Mouse (Mus musculus) left cerebral cortex, postnatal 36 days (tissue): ENCODE measurements around the gene H2-DMb1. TPM values are rescaled to one million over a fixed set of nuclear protein-coding genes. Genes with fewer than 3 reads are reported as not detected.

ENCODE experiments used
- DNase-seq, 2 experiments: peaks; one replicate each; pipeline ENCODE4 v3.0.0; 2021 to 2022; ENCODE audit warnings: low spot score in 2 of 2, mixed read lengths in 1 of 2
- intact Hi-C: fragments of 180-260 bp; cut with DNase I; formaldehyde crosslinking; loops from one replicate; pipeline ENCODE4 v1.15.1; 2025
- total RNA-seq, 2 experiments: library from RNA; stranded (reverse); gene quantifications; 2 replicates each; pipeline ENCODE4 v1.2.3; 2021

H2-DMb1 gene
- total RNA-seq: 1 to 10 TPM in 1 of 2 experiments, under 1 TPM in 1; 0.94 to 1.1 TPM

DNA sequence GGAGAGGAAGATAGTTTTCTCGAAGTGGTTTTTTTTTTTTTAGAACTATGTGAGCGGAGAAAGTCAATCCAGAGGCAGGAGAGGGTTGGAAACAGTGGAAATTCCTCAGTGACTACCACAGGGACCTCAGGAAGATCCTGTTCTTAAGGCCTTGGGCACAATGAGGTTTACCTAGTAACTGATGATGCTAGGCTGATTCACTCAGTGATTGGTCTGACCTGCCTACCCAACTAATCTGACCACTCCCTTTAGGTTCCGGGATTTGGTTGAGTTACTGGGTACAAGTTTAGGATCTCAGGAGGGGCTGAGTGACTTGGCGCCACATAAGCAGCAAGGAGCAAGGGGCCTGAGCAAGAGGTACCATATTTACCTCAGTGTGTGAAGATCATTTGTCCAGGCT, at the start of gene H2-DMb1:
Gene H2-DMb1 (plus strand): TSS at position 150 of the 400 bp plus-strand sequence.
- DNase-seq: no peak
- intact Hi-C loops: no loop called here

DNA sequence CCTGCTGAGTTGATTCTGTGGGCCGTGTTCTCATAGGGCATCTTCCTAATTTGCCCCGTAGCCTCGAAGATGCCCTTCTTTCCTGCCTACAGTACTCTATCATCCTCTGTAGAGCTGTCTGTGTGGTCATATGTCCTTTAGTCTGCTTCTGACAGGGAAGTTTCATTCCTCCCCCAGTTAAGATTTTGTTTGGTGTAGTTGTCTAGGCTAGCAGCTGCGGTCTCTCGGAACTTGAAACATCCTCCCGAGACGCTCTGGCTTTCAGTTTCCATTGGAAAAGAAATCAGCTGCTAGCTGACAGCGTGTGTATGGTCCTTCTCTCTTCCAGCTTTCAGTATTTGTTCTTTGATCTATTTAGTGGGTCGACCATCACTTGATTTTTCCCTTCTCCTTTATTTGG, 48.1 kb upstream of the H2-DMb1 start:
- no peak for DNase-seq
- intact Hi-C loops: loop anchor here (5.0 kb wide), 1 partner anchor 62 kb away; no protein-coding TSS in a partner anchor

DNA sequence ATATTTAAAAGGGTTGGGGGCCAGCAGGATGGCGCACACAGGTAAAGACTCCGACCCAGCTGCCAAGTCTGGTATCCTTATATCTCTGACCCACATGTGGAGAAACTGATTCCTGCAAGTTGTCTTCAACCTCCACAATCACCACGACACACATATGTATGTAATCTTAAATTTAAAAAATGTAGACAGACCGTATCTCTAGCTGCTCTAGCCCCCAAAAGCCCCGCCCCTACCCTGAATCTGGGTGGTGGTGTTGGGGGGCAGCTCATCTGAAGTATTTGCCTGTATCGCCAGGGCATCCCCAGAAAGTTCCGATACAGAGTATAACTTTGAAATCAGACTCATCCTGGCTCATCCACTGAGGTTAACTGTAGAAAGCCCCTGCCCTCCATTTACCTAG, 46.3 kb upstream of the H2-DMb1 start:
- no peak for DNase-seq
- intact Hi-C loops: no loop called here

DNA sequence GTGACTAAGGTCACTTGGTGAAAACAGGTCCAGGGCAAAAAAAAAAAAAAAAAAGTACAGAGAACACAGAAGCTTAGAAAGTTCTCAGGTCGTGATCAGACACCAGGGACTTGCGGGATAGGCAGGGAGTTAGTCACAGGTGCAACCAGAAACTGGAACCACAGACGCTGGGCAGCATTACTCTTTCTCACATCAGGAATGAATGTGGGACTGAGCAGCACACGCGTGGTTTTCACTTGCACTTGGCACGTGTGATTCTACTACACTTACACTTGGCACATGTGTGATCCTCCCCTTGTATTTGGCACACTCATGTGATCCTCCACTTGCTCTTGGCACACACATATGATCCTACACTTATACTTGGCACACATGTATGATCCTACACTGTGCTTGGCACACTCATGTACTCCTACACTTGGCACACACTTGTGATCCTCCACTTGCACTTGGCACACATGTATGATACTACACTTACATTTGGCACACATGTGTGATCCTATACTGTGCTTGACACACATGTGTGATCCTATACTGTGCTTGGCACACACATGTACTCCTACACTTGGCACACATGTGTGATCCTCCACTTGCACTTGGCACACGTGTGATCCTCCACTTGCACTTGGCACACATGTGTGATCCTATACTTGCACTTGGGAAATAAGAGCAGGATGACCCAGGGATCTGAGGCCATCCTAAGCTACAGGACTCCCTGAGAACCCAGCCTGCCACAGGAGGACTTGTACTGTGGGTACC, 45.6 kb upstream of the H2-DMb1 start:
- DNase-seq: no peak
- intact Hi-C loops: no loop called here

DNA sequence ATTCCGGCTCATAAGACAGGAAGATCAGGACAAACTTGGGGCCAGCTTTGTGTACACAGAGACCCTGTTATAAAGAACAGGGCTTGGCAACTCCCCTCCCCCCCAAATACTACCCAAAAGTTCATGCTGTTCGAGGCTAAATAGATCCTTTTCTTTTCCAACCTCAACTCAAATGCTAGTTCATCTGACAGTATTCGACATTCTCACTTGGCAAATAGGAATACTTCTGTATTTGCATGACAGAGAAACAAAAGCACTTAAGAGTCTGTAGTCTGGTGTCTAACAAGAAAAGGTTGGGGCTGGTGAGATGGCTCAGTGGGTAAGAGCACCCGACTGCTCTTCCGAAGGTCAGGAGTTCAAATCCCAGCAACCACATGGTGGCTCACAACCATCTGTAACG, 44.4 kb upstream of the H2-DMb1 start:
- no peak for DNase-seq
- intact Hi-C loops: no loop called here

DNA sequence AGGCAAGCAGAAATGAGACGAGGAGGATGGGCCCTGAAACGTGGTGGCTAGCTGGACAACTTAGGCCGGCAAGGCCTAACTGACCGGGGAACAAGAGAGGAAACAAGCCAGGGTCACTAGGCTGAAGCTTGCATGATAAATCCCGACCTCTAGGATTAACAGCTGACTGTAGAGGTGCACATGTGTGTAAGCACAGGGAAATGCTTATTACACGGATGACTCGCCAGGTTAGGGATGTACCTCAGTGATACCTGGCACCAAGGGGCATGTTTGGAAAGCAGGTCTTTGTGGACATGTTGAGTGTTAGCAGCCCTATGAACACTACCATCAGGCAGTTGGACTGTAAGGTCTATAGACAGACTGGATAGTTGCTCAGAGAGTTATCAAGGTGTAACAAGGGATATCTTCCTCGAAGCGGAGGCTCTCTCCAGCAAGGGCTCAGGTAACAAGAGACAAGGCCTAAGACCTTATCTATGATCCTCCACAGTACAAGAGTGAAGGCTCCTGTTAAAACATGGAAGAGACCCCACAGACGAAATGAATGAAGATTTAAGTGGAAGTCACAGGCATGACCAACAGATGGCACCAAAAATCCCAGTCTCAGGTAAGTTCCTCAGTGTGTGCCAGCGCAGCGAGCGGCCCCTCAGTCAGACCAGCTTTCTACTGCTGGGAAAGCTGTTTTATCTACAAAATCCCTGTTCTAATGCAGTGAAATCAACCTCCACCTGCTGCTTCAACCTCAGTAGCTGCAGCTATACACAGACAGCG, 43.6 kb upstream of the H2-DMb1 start:
- no peak for DNase-seq
- intact Hi-C loops: no loop called here

DNA sequence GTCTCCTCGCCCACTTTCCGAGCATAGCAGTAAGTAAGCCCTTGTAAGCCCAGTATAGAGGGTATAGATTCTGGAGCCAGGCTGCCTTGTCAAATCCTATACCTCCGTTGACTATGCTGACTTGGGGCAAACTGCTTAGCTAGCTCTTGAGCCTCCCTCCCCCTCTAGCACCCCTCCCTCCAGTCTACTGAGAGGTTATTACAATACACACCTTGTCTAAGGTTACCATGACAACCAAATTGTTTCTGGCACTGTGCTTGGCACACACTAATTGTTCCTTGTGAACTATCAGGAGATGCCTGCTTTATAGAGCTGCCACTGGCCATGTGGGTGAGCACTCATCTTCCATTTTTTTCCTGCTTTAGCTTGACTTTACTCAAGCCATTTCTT, 43.1 kb upstream of the H2-DMb1 start:
- intact Hi-C loops: no loop called here
- no peak for DNase-seq

DNA sequence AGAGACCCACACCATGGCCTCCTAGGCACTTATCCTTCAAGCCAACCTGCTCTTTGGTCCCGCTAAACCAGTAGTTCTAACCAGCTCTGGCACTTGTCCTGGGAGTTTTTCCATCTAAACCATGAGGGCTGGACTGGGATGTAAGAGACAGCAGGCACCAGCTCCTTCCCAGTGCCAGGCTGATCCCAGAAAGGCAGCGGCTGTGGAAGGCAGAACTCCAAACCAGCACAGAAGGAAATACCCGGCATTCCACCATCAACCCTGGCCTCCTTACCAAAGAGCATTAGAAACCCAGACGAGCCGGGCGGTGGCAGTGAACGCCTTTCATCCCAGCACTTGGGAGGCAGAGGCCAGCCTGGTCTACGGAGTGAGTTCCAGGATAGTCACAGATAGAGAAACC, 42.6 kb upstream of the H2-DMb1 start:
- intact Hi-C loops: no loop called here
- DNase-seq: no peak

DNA sequence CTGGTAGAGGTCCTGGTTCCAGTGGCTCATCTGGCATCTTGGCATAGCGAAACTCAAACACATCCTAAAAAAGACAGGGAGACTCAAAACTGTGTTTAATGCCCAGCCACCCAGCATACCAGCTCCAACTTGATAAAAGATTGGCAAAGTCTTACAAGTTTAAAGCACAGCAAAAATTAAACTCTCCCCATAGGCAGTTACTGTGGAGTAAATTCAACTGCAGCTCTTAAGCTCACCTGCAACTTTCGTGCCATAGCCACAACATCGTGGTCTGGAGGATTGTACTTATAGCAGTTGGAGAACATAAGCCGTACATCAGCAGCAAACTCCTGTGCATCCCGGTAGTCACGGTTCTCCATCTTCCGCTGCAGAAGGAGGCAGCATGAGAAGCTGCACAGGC, 38.8 kb upstream of the H2-DMb1 start:
- intact Hi-C loops: no loop called here
- no peak for DNase-seq

DNA sequence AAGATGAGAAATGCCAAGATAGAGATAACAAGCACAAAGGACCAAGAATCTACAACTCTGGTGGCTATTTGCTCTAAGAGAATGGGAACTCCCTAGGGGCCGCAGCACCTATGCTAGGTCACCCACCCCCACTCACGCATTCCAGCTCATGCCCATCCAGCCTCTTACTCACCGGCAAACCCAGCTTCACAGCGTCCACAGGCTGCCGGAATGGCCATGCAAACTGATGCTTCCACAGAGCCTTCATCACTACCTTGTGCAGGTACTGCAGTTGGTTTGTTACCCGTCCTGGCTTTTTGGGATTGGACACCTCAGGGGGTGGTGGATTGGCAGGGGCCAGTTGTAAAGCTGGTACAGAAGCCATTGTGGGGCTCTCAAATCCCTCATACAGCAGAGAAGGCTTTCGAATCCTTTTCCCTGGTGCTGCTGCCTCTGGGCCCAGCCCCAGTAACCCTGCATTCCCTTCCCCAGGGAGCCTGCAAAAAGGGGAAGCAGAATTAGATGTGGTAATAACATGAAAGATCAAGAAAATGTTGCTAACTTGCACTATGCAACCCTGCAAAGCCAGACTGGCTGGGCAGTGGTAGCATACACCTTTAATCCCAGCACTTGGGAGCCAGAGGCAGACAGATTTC, 36.0 kb upstream of the H2-DMb1 start:
- no peak for DNase-seq
- intact Hi-C loops: no loop called here

DNA sequence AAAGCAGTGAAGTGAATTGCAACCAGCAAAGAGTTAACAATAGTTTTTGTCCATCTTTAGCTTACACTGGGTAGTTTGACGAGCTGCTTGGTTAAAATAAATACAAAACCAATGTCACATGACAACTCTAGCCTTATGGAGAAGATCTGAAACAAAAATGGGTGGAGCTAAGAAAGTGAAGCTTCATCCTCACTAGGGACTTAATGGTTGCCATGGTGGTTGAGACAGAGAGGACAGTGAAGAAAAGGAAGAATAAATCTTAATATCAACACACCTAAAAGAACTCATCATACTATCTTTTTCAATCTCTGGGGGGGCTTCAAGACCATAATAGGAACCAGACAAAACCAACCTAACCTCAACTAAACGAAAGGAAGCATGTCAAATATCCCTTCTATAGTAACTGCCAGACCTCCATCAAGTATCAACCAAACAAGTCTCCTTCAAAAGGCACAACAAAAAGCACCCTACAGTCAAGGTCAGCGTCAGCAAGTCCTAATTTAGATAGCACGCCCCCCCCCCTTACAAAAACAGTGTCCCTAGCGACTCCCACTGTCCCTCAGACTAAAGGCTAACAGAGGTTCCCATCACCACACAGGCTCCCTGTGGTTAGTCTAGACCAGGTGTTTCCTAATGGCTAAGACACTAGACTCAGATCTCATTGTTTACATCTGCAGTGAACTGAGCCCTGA, 35.3 kb upstream of the H2-DMb1 start:
- no peak for DNase-seq
- intact Hi-C loops: loop anchor here (2.0 kb wide), 1 partner anchor 17 kb away; no protein-coding TSS in a partner anchor

DNA sequence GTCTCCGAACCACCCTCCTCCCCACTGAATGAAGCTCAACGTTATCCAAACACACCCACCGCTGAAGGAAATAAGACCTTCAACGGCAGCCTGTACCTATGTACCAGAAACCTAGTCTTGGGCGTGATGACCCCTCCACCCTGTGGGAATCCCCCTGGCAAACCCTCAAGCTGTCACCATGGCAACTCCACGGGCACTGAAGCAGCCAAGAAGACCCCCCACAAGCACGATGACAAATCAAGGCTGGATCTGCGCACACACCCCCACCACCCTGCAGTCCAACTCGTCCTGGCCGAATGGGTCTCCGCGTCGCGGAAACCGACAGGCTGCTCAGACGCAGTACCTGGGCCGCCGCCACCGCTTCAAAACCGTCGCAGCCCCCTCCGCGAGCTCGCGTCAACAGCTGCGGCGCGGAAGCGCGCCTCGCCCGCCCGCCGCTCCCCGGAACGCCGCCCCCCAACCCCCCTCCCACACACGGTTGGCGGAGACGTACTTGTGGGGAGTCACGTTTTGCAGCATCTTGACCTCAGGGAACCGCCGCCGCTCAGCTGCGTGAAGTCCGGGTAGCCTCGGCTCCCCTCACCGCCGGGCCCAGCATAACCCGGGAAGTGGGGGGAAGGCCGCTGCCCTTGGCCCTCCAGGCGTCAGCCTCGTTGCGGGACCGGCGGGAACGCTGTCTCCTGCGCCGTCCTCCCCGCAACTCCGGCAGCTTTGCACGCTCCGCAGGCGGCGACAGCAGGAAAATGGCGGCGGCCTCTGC, 34.6 kb upstream of the H2-DMb1 start:
- peak in 1 of 2 experiments; percentile 64 for DNase-seq
- intact Hi-C loops: loop anchor here (2.0 kb wide), 1 partner anchor 17 kb away; no protein-coding TSS in a partner anchor

DNA sequence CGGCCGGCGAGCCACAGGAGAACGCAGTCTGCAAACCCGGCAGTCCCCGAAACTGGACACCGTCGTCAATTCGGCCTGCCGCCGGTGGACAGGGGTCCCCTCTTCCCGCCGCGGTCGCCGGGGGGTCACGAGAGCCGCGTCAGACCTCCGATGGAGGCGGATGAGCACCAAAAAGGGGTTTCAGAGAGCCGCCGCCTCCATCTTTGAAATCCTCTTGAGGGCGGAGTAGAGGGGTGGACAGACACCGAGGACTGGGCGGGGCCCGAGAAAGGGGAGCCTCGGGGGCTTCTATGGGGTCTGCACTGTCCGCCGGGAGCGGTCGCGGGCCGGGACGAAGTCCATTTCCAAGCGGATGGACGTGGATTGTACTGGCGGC, 34.0 kb upstream of the H2-DMb1 start:
- DNase-seq: no peak
- intact Hi-C loops: loop anchor here (1.0 to 2.0 kb wide), 2 partner anchors 16 to 88 kb away; partner anchors contain the start of genes Rxrb and Slc39a7

DNA sequence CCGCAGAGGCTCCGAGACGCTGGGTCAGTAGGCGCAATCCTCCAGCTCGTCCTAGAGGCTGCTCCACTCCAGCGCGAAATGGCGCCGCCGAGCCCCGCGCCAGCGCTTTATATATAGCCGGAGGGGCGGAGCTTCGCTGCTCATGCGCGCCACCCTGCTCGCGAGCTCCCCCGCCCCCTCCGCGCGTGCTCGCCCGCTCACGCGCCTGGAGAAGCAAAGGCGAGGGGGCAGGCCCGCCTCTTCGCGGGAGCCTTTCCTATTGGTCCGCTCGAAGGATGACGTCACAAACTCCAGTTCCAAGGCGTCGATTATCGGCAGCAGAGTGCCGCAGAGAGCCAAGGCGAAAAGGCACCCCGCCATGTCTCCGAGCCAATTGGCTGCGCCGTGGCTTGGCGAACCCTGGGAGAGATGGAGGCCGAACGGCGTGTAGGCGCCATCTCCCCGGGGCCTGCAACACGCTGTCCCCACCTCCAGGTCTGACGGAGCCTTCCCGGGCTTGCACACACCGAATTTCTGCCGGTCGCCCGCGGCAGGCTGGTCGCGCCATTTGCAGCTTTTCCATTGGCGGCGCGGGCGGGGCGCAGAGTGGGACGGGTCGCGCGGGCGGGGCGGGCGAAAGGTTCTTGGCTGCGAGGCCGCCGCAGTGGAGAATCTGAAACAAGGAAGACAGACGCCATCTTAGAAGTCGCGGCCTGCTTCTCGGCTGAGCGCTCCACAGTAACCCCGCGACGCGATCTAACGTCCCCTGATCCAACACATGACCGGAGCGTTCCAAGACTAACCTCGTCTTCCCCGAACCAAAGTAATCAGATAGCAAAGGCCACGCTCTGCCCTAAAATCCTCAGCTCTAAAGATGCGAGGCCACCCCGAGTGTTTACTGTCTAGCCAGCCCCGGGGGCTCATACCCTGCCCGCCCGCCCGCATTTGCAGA, 33.4 kb upstream of the H2-DMb1 start, which contains the start of gene H2-DMa:
Gene H2-DMa (plus strand): TSS at position 293 of the 931 bp plus-strand sequence.
- DNase-seq: peak; percentile 99 to 100
- intact Hi-C loops: loop anchor here (1.0 to 2.0 kb wide), 3 partner anchors 15 to 473 kb away; partner anchors contain the start of genes Rxrb and Slc39a7

DNA sequence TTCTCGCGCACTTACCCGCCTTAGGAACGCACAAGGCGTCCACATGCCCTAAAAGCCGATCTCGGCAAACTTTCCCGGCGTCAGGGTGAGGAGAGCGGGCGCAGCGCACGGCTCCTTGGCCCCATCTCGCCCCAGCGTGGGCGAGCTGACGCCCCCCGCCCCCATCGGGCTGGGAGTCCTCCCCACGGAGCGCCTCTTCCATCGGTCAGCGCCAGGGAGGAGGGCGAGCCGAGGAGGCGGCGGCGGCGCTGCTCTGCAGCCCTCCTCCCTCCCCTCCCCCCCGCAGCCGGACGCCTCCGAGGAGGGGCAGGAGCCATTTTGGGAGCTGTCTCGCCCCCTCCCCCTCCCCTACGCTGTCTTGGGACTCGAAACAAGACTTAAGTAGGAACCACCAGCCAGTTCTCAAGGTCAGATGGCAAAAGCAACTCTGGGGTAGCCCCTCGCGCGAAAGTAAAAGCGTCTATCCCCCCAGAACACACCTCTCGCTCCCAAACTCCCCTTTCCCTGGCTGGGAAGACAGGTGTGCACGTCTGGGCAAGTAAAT, 32.6 kb upstream of the H2-DMb1 start:
- peak; percentile 86 to 88 for DNase-seq
- intact Hi-C loops: loop anchor here (2.0 kb wide), 1 partner anchor 473 kb away; no protein-coding TSS in a partner anchor

DNA sequence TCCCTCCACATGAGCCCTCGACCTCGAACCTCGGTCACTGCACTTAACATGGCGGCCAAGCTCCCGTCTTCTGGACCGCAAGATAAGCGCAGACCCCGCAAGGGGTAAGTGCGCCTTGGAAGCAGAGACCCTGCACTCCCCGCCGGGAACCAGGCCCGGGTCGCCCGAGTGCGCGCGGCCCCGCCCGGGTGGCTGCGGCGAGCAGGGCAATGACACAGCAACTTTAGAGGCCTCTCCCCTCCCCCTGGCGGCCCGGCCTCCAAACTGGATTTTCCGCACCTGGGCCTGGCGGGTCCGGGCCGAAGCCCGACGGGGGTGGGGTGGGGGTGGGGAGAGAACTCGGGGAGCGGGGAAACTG, 32.1 kb upstream of the H2-DMb1 start:
- intact Hi-C loops: loop anchor here (2.0 kb wide), 1 partner anchor 472 kb away; no protein-coding TSS in a partner anchor
- DNase-seq: peak; percentile 80 to 82

DNA sequence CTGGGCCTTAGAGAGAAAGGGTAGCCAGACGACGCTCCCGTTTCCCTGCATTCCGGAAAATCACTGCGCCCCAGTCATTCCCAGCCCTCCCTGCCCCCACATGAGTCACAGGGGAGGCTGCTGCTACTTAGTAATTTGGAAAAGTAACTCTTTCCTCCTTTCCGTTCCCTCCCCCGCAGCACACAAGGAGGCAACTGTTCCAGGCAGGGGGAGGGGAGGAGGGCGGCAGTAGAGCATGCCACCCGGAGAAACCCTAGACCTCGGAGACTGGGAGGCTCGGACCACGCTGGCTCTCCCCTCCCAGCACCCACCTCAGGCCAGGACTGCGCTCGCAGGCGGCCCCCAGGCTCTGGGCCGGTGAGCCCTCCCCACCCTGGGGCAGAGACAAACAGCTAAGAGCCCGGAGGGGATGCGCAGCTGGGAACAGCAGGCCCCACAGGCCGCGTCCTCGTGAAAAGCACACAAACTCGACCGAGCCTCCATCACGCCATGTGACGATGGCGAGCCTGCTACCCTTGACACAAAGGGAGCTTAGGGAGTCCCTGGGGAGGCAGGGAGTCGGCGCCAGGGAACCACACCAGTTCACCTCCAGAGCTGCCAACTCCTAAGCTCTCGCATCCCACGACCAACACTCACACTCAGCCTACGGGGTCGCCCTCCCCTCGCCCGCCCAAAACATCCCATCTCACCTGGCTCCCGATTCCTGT, 31.5 kb upstream of the H2-DMb1 start:
- intact Hi-C loops: loop anchor here (2.0 kb wide), 1 partner anchor 471 kb away; no protein-coding TSS in a partner anchor
- DNase-seq: peak; percentile 89
